Mouse (Mus musculus): ENCODE measurements around the gene Acsbg1. TPM values are rescaled to one million over a fixed set of nuclear protein-coding genes. Genes with fewer than 3 reads are reported as not detected.

Acsbg1 gene
- polyA plus RNA-seq (2011; ENCODE audit: insufficient read depth, insufficient read length, low replicate concordance, missing spikeins), result 0.66 TPM in 1 of 2 replicates, not detected in the other

- WGBS, result 42% methylated on average over 10 of the region's 10 CpGs
- Histone ChIP-seq H3K4me1 (ENCODE audit: control insufficient read depth, insufficient read depth, low read length) (no peaks in the 10 kb centered on the region), H3K4me3 (replicated peaks; ENCODE audit: control insufficient read depth, low read depth, low read length) (no peak within 1 kb of the TSS), H3K27ac (ENCODE audit: control insufficient read depth, insufficient read depth, low read depth, low read length, poor library complexity) (no peak within 1 kb of the TSS)
- TF ChIP-seq POLR2A (IDR thresholded peaks at IDR 0.05; ENCODE audit: borderline replicate concordance, control insufficient read depth, low read depth, low read length) (no peak), CTCF (IDR thresholded peaks at IDR 0.05; ENCODE audit: control insufficient read depth, insufficient read depth, low read length) (no peak)
These were observed at the start of gene Acsbg1 for GRCm38 (mm10) chr9:54661605-54662377. Gene Acsbg1 (minus strand): TSS chr9:54661870.

GRCm38 (mm10) chr9:54708085-54708484 is 46.4 kb upstream of the Acsbg1 start:
- Histone ChIP-seq H3K4me1 (ENCODE audit: control insufficient read depth, insufficient read depth, low read length) (no peaks in the 10 kb centered on the region; the same call in 1 of the 2 replicates), H3K4me3 (replicated peaks; ENCODE audit: control insufficient read depth, low read depth, low read length) (no peak overlapping the region), H3K27ac (ENCODE audit: control insufficient read depth, insufficient read depth, low read depth, low read length, poor library complexity) (no peak overlapping the region)
- no peak for TF ChIP-seq CTCF (IDR thresholded peaks at IDR 0.05; ENCODE audit: control insufficient read depth, insufficient read depth, low read length)
- TF ChIP-seq POLR2A (IDR thresholded peaks at IDR 0.05; ENCODE audit: borderline replicate concordance, control insufficient read depth, low read depth, low read length), result no peak
- 83% methylated on average over 5 of the region's 5 CpGs for WGBS

- 79% methylated on average over 8 of the region's 8 CpGs for WGBS
- TF ChIP-seq CTCF (IDR thresholded peaks at IDR 0.05; ENCODE audit: control insufficient read depth, insufficient read depth, low read length) (no peak), POLR2A (IDR thresholded peaks at IDR 0.05; ENCODE audit: borderline replicate concordance, control insufficient read depth, low read depth, low read length) (no peak)
- Histone ChIP-seq H3K27ac (ENCODE audit: control insufficient read depth, insufficient read depth, low read depth, low read length, poor library complexity) (no peak overlapping the region), H3K4me1 (ENCODE audit: control insufficient read depth, insufficient read depth, low read length) (no peaks in the 10 kb centered on the region; the same call in 1 of the 2 replicates), H3K4me3 (replicated peaks; ENCODE audit: control insufficient read depth, low read depth, low read length) (no peak overlapping the region)
These were observed 45.8 kb upstream of the Acsbg1 start for GRCm38 (mm10) chr9:54707288-54707999.

- H3K27ac ChIP-seq (ENCODE audit: control insufficient read depth, insufficient read depth, low read depth, low read length, poor library complexity), result no peak overlapping the region
- H3K4me1 ChIP-seq (ENCODE audit: control insufficient read depth, insufficient read depth, low read length), result no peaks in the 10 kb centered on the region; the same call in 1 of the 2 replicates
- TF ChIP-seq POLR2A (IDR thresholded peaks at IDR 0.05; ENCODE audit: borderline replicate concordance, control insufficient read depth, low read depth, low read length) (no peak), CTCF (IDR thresholded peaks at IDR 0.05; ENCODE audit: control insufficient read depth, insufficient read depth, low read length) (no peak)
- 53% methylated on average over 1 of the region's 1 CpGs for WGBS
- H3K4me3 ChIP-seq (replicated peaks; ENCODE audit: control insufficient read depth, low read depth, low read length), result no peak overlapping the region
These were observed 43.9 kb upstream of the Acsbg1 start for GRCm38 (mm10) chr9:54705561-54705960.

GRCm38 (mm10) chr9:54704361-54704760 is 42.7 kb upstream of the Acsbg1 start:
- no peak overlapping the region for H3K27ac ChIP-seq (ENCODE audit: control insufficient read depth, insufficient read depth, low read depth, low read length, poor library complexity)
- H3K4me1 ChIP-seq (ENCODE audit: control insufficient read depth, insufficient read depth, low read length), result no peaks in the 10 kb centered on the region; the same call in 1 of the 2 replicates
- H3K4me3 ChIP-seq (replicated peaks; ENCODE audit: control insufficient read depth, low read depth, low read length), result no peak overlapping the region
- TF ChIP-seq POLR2A (IDR thresholded peaks at IDR 0.05; ENCODE audit: borderline replicate concordance, control insufficient read depth, low read depth, low read length), result no peak
- no peak for TF ChIP-seq CTCF (IDR thresholded peaks at IDR 0.05; ENCODE audit: control insufficient read depth, insufficient read depth, low read length)
- WGBS, result 52% methylated on average over 5 of the region's 5 CpGs

GRCm38 (mm10) chr9:54702581-54702980 is 40.9 kb upstream of the Acsbg1 start:
- Histone ChIP-seq H3K4me1 (ENCODE audit: control insufficient read depth, insufficient read depth, low read length) (no peaks in the 10 kb centered on the region; the same call in 1 of the 2 replicates), H3K4me3 (replicated peaks; ENCODE audit: control insufficient read depth, low read depth, low read length) (no peak overlapping the region), H3K27ac (ENCODE audit: control insufficient read depth, insufficient read depth, low read depth, low read length, poor library complexity) (no peak overlapping the region)

GRCm38 (mm10) chr9:54700746-54701145 is 39.1 kb upstream of the Acsbg1 start:
- Histone ChIP-seq H3K4me3 (replicated peaks; ENCODE audit: control insufficient read depth, low read depth, low read length) (peak overlapping the region; percentile 52), H3K4me1 (ENCODE audit: control insufficient read depth, insufficient read depth, low read length) (no peaks in the 10 kb centered on the region; the same call in 1 of the 2 replicates), H3K27ac (ENCODE audit: control insufficient read depth, insufficient read depth, low read depth, low read length, poor library complexity) (no peak overlapping the region)
- TF ChIP-seq CTCF (IDR thresholded peaks at IDR 0.05; ENCODE audit: control insufficient read depth, insufficient read depth, low read length), result no peak
- TF ChIP-seq POLR2A (IDR thresholded peaks at IDR 0.05; ENCODE audit: borderline replicate concordance, control insufficient read depth, low read depth, low read length), result no peak
- WGBS, result 83% methylated on average over 7 of the region's 7 CpGs

More at GRCm38 (mm10) chr9:54702581-54702980, 40.9 kb upstream of the Acsbg1 start:
- no peak for TF ChIP-seq POLR2A (IDR thresholded peaks at IDR 0.05; ENCODE audit: borderline replicate concordance, control insufficient read depth, low read depth, low read length)
- TF ChIP-seq CTCF (IDR thresholded peaks at IDR 0.05; ENCODE audit: control insufficient read depth, insufficient read depth, low read length), result no peak
- 93% methylated on average over 2 of the region's 2 CpGs for WGBS

- peak overlapping the region; percentile 62 for H3K4me3 ChIP-seq (replicated peaks; ENCODE audit: control insufficient read depth, low read depth, low read length)
- peak overlapping the region; percentile 78 for H3K27ac ChIP-seq (ENCODE audit: control insufficient read depth, insufficient read depth, low read depth, low read length, poor library complexity)
- no peaks in the 10 kb centered on the region; the same call in 1 of the 2 replicates for H3K4me1 ChIP-seq (ENCODE audit: control insufficient read depth, insufficient read depth, low read length)
- WGBS, result 11% methylated on average over 9 of the region's 9 CpGs
- TF ChIP-seq CTCF (IDR thresholded peaks at IDR 0.05; ENCODE audit: control insufficient read depth, insufficient read depth, low read length) (no peak), POLR2A (IDR thresholded peaks at IDR 0.05; ENCODE audit: borderline replicate concordance, control insufficient read depth, low read depth, low read length) (no peak)
These were observed 38.5 kb upstream of the Acsbg1 start for GRCm38 (mm10) chr9:54700174-54700475.
